Mouse (Mus musculus): ENCODE data around the gene Eif4g3. TPM values are rescaled to one million over a fixed set of nuclear protein-coding genes. Genes with fewer than 3 reads are reported as not detected.
A peak's percentile ranks its signal among the peaks of the same experiment; 100 is the strongest.
"Not testable (repeated sequence)": the region's sequence is repeated elsewhere in the genome, so short reads cannot be mapped to it uniquely, and the experiment has no call there.

Eif4g3 gene
- 100 to 1,000 TPM in 1 of 2 experiments, 10 to 100 TPM in 1; 69.2 to 133 TPM for total RNA-seq (2021)
- 113 and 181 TPM in 2 replicates for polyA plus RNA-seq (2012; rRNA removed)
- long read RNA-seq, partial matches to known transcripts, result 10 of 15 reads
- long read RNA-seq, other reads (novel, unspliced or antisense), result 5 of 15 reads

GRCm38 (mm10) chr4:137992890-137993289, at the start of gene Eif4g3:
Gene Eif4g3 (plus strand): TSS chr4:137993022.
- DNase-seq, result no peak

GRCm38 (mm10) chr4:137943540-137943939, 49.3 kb upstream of the Eif4g3 start:
- peak; percentile 77 for DNase-seq

- DNase-seq, result no peak
Observed at GRCm38 (mm10) chr4:137945376-137945775, 47.4 kb upstream of the Eif4g3 start.

- no peak for DNase-seq
Observed at GRCm38 (mm10) chr4:137946419-137946818, 46.4 kb upstream of the Eif4g3 start.

GRCm38 (mm10) chr4:137952840-137953239, 40.0 kb upstream of the Eif4g3 start:
- peak; percentile 71 for DNase-seq

GRCm38 (mm10) chr4:137954184-137954583, 38.6 kb upstream of the Eif4g3 start:
- DNase-seq, result no peak

GRCm38 (mm10) chr4:137954926-137955396, 37.9 kb upstream of the Eif4g3 start:
- no peak for DNase-seq

GRCm38 (mm10) chr4:137956260-137956659, 36.6 kb upstream of the Eif4g3 start:
- no peak for DNase-seq

- no peak for DNase-seq
Observed at GRCm38 (mm10) chr4:137959889-137960665, 32.7 kb upstream of the Eif4g3 start.

GRCm38 (mm10) chr4:137960757-137961156, 32.1 kb upstream of the Eif4g3 start:
- peak; percentile 53 for DNase-seq

- no peak for DNase-seq
Observed at GRCm38 (mm10) chr4:137962643-137963350, 30.0 kb upstream of the Eif4g3 start.

- no peak for DNase-seq
Observed at GRCm38 (mm10) chr4:137963431-137963830, 29.4 kb upstream of the Eif4g3 start.

- DNase-seq, result peak; percentile 78
Observed at GRCm38 (mm10) chr4:137963881-137964584, 28.8 kb upstream of the Eif4g3 start.

- no peak for DNase-seq
Observed at GRCm38 (mm10) chr4:137964585-137964930, 28.3 kb upstream of the Eif4g3 start.

GRCm38 (mm10) chr4:137968203-137968602, 24.6 kb upstream of the Eif4g3 start:
- DNase-seq, result peak; percentile 78

- DNase-seq, result not testable (repeated sequence)
Observed at GRCm38 (mm10) chr4:137970623-137971199, 22.1 kb upstream of the Eif4g3 start.

- DNase-seq, result not testable (repeated sequence)
Observed at GRCm38 (mm10) chr4:137974856-137975432, 17.9 kb upstream of the Eif4g3 start.

- DNase-seq, result not testable (repeated sequence)
Observed at GRCm38 (mm10) chr4:137979066-137979644, 13.7 kb upstream of the Eif4g3 start.

GRCm38 (mm10) chr4:137982869-137983268, 10.0 kb upstream of the Eif4g3 start:
- DNase-seq, result peak; percentile 42

- peak; percentile 52 for DNase-seq
Observed at GRCm38 (mm10) chr4:137984212-137984611, 8.6 kb upstream of the Eif4g3 start.

- DNase-seq, result no peak
Observed at GRCm38 (mm10) chr4:137984746-137985145, 8.1 kb upstream of the Eif4g3 start.

Data from adrenal gland, adult 2 months (tissue).